Mouse (Mus musculus) left cerebral cortex, postnatal 14 days (tissue): Measurements from ENCODE around the gene Umod. TPM values are rescaled to one million over a fixed set of nuclear protein-coding genes. Genes with fewer than 3 reads are reported as not detected.

Source experiments
- DNase-seq, 2 experiments: peaks; one replicate each; pipeline ENCODE4 v3.0.0; 2021 to 2022; ENCODE audit warnings: low spot score in 2 of 2, mixed read lengths in 1 of 2
- intact Hi-C: fragments of 180-260 bp; cut with DNase I; formaldehyde crosslinking; loops from one replicate; pipeline ENCODE4 v1.15.1; 2025
- long read RNA-seq, 2 experiments: library from polyadenylated mRNA; stranded (forward); transcript quantifications; one replicate each; pipeline ENCODE4 v2.0.0; 2021
- total RNA-seq, 2 experiments: library from RNA; stranded (reverse); gene quantifications; 2 replicates each; pipeline ENCODE4 v1.2.3; 2021

Gene Umod
- not detected for total RNA-seq
- long read RNA-seq, experiment 1: 0 reads
- long read RNA-seq, experiment 2: 0 reads

- DNase-seq: no peak
- intact Hi-C loops: no loop called here
Measured at GRCm38 (mm10) chr7:119479256-119479655, at the start of gene Umod. TSS of gene Umod (minus strand) at chr7:119479282.

GRCm38 (mm10) chr7:119528617-119529016 lies 49.5 kb upstream of the Umod start:
- DNase-seq: no peak
- intact Hi-C loops: no loop called here

- no peak for DNase-seq
- intact Hi-C loops: no loop called here
Measured at GRCm38 (mm10) chr7:119527548-119527947, 48.5 kb upstream of the Umod start.

GRCm38 (mm10) chr7:119527135-119527534 lies 48.1 kb upstream of the Umod start:
- intact Hi-C loops: no loop called here
- no peak for DNase-seq

- intact Hi-C loops: no loop called here
- no peak for DNase-seq
Measured at GRCm38 (mm10) chr7:119526486-119526885, 47.4 kb upstream of the Umod start.

- DNase-seq: peak in 1 of 2 experiments; percentile 18
- intact Hi-C loops: no loop called here
Measured at GRCm38 (mm10) chr7:119525881-119526281, 46.8 kb upstream of the Umod start.

GRCm38 (mm10) chr7:119523389-119523788 lies 44.3 kb upstream of the Umod start, which contains the start of gene Pdilt:
TSS of gene Pdilt (minus strand) at chr7:119523489.
- intact Hi-C loops: no loop called here
- DNase-seq: no peak

- intact Hi-C loops: no loop called here
- DNase-seq: no peak
Measured at GRCm38 (mm10) chr7:119522385-119522784, 43.3 kb upstream of the Umod start.

- intact Hi-C loops: no loop called here
- DNase-seq: no peak
Measured at GRCm38 (mm10) chr7:119521816-119522215, 42.7 kb upstream of the Umod start.

GRCm38 (mm10) chr7:119519654-119520053 lies 40.6 kb upstream of the Umod start:
- DNase-seq: peak; percentile 83 to 84
- intact Hi-C loops: loop anchor here (10.0 kb wide), 2 partner anchors 75 to 505 kb away; no protein-coding TSS in a partner anchor

GRCm38 (mm10) chr7:119519163-119519562 lies 40.1 kb upstream of the Umod start, which contains the start of gene Acsm5:
TSS of gene Acsm5 (plus strand) at chr7:119519463.
- DNase-seq: no peak
- intact Hi-C loops: loop anchor here (10.0 kb wide), 2 partner anchors 74 to 504 kb away; no protein-coding TSS in a partner anchor

GRCm38 (mm10) chr7:119516272-119516558 lies 37.1 kb upstream of the Umod start:
- intact Hi-C loops: loop anchor here (10.0 kb wide), 2 partner anchors 71 to 501 kb away; no protein-coding TSS in a partner anchor

GRCm38 (mm10) chr7:119515492-119516271 lies 36.6 kb upstream of the Umod start:
- peak; percentile 37 to 78 for DNase-seq
- intact Hi-C loops: loop anchor here (10.0 kb wide), 2 partner anchors 71 to 501 kb away; no protein-coding TSS in a partner anchor

More at GRCm38 (mm10) chr7:119516272-119516558, 37.1 kb upstream of the Umod start:
- DNase-seq: no peak

- intact Hi-C loops: loop anchor here (10.0 kb wide), 2 partner anchors 68 to 498 kb away; no protein-coding TSS in a partner anchor
- DNase-seq: peak; percentile 57 to 58
Measured at GRCm38 (mm10) chr7:119513056-119513455, 34.0 kb upstream of the Umod start.

GRCm38 (mm10) chr7:119511143-119511542 lies 32.1 kb upstream of the Umod start:
- intact Hi-C loops: loop anchor here (10.0 kb wide), 2 partner anchors 66 to 496 kb away; no protein-coding TSS in a partner anchor

GRCm38 (mm10) chr7:119490041-119490780 lies 11.1 kb upstream of the Umod start:
- intact Hi-C loops: no loop called here
- peak in 1 of 2 experiments; percentile 6 for DNase-seq

More at GRCm38 (mm10) chr7:119511143-119511542, 32.1 kb upstream of the Umod start:
- no peak for DNase-seq

GRCm38 (mm10) chr7:119486683-119487082 lies 7.6 kb upstream of the Umod start:
- peak in 1 of 2 experiments; percentile 7 for DNase-seq

GRCm38 (mm10) chr7:119484154-119484553 lies 5.1 kb upstream of the Umod start:
- intact Hi-C loops: no loop called here
- DNase-seq: no peak

More at GRCm38 (mm10) chr7:119486683-119487082, 7.6 kb upstream of the Umod start:
- intact Hi-C loops: no loop called here

- intact Hi-C loops: no loop called here
- DNase-seq: no peak
Measured at GRCm38 (mm10) chr7:119476500-119477389, 2.3 kb downstream of the Umod start.
